In the genomic region with DNA sequence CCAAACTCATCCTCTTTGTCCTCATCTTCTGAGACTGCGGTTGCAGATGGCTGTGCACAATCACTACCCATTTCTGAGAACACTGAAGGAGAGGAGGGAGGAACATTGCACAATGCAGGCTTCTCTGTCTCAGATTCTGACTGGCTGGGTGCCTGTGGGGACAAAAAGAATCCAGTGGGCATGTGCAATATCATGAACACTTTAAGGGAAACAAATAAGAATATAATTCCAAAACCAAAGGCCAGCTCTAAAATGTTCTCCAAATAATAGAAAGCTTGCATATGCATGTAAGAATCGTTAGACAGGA, we compare ENCODE assay signal across 14 mouse cellular contexts.
A peak's percentile ranks its signal among the peaks of the same experiment; 100 is the strongest.
DNase-seq lines count a peak whose midpoint lies in the region; ATAC-seq and TF ChIP-seq lines count a peak whose summit lies in the region.
"Had no signal": no experiment of that assay in that cellular context is flagged by ENCODE, and none has a peak within 500 bp of the region (broad histone marks: within the 10 kb centered on the region; RNA-seq: fewer than 3 reads in every experiment).

No protein-coding gene starts in this region.

- no peak for TF ChIP-seq POLR2A in lung, adult 2 months (IDR thresholded peaks at IDR 0.05; ENCODE audit: borderline replicate concordance, extremely low read depth, low read depth, low read length)

- WGBS in lung, embryonic 15.5 days, result 66% methylated on average over 2 of the region's 2 CpGs
- WGBS in lung, adult 2 months, result 35% methylated on average over 2 of the region's 2 CpGs

- H3K36me3 ChIP-seq in lung, embryonic 15.5 days, result peaks cover 13% of the 10 kb centered on the region; the same call in 1 of the 2 replicates
- H3K36me3 ChIP-seq: neural tube, embryonic 15.5 days had no signal

- H3K4me2 ChIP-seq in lung, embryonic 15.5 days, result no peak overlapping the region
- H3K4me2 ChIP-seq: midbrain, embryonic 12.5 days; neural tube, embryonic 15.5 days had no signal

- H3K4me3 ChIP-seq in lung, embryonic 15.5 days, result no peak overlapping the region
- H3K4me3 ChIP-seq in lung, adult 2 months (replicated peaks; ENCODE audit: extremely low read depth, low read depth, low read length), result no peak overlapping the region
- H3K4me3 ChIP-seq: midbrain, embryonic 12.5 days; neural tube, embryonic 15.5 days had no signal

- H3K9me3 ChIP-seq in lung, embryonic 15.5 days, result no peaks in the 10 kb centered on the region
- H3K9me3 ChIP-seq: midbrain, embryonic 12.5 days; neural tube, embryonic 15.5 days had no signal

- ATAC-seq in lung, embryonic 15.5 days (ENCODE audit: borderline replicate concordance, extremely low read depth, low FRiP score, low TSS enrichment), result no peak; the same call in 1 of the 2 replicates
- ATAC-seq: hindbrain, postnatal 0 days had no signal

- no peak overlapping the region for H3K9ac ChIP-seq in lung, embryonic 15.5 days
- H3K9ac ChIP-seq: midbrain, embryonic 12.5 days; neural tube, embryonic 15.5 days had no signal

- peak; percentile 56 for DNase-seq in gastrocnemius, adult 18-20 months (ENCODE audit: low spot score)
- no peak for DNase-seq in gastrocnemius, postnatal 10 days
- no peak for DNase-seq in lung, adult 2 months
- peak; percentile 53 for DNase-seq in gastrocnemius, postnatal 14 days
- DNase-seq in lung, postnatal 14 days, result peak; percentile 42
- DNase-seq in cerebellum, postnatal 14 days, result no peak
- DNase-seq in thymus, postnatal 25 days, result no peak
- DNase-seq: cerebellum, postnatal 36 days; spleen, adult 18-20 months had no signal

- H3K27ac ChIP-seq in lung, embryonic 15.5 days, result peak overlapping the region; percentile 47; the same call in 1 of the 2 replicates
- H3K27ac ChIP-seq: hindbrain, postnatal 0 days; midbrain, embryonic 12.5 days; neural tube, embryonic 15.5 days had no signal

- H3K27me3 ChIP-seq in lung, embryonic 15.5 days, result no peaks in the 10 kb centered on the region
- H3K27me3 ChIP-seq: midbrain, embryonic 12.5 days; neural tube, embryonic 15.5 days; Patski had no signal

- H3K4me1 ChIP-seq in lung, embryonic 15.5 days, result peaks cover 6% of the 10 kb centered on the region
- H3K4me1 ChIP-seq in lung, adult 2 months (ENCODE audit: control insufficient read depth, insufficient read depth, low read length), result peaks cover 7% of the 10 kb centered on the region
- H3K4me1 ChIP-seq: midbrain, embryonic 12.5 days; neural tube, embryonic 15.5 days had no signal

- intact Hi-C loops in gastrocnemius, postnatal 14 days (cut with DNase I; ENCODE audit: low total_unique reads), result no loop called here

- TF ChIP-seq CTCF in lung, adult 2 months (IDR thresholded peaks at IDR 0.05; ENCODE audit: insufficient read depth, low read length), result no peak

Comparison
In these comparisons a context has a peak if more than half of its experiments do, and no peak if none do; other contexts are left out.
1. DNase-seq: peak in gastrocnemius, adult 18-20 months (single experiment), gastrocnemius, postnatal 14 days (single experiment) and lung, postnatal 14 days (single experiment); none in gastrocnemius, postnatal 10 days (single experiment), lung, adult 2 months (single experiment), cerebellum, postnatal 14 days (0 of 2) and thymus, postnatal 25 days (single experiment).